Mouse (Mus musculus): Measurements from ENCODE around the gene Tasp1.

GRCm38 (mm10) chr2:140113851-140114250 is 47.2 kb upstream of the Tasp1 start:
- TF ChIP-seq CTCF (IDR thresholded peaks at IDR 0.05; ENCODE audit: low read depth), result no peak
- TF ChIP-seq EP300 (optimal IDR thresholded peaks at IDR 0.05), result no peak
